Mouse (Mus musculus) kidney, adult 2 months (tissue): Measurements from ENCODE around the gene Tank.

Experiments
- CTCF ChIP-seq: fragments of 200-500 bp; conservative IDR thresholded peaks from 2 replicates; pipeline ENCODE4 v1.5.1; 2011; ENCODE audit warnings: low read depth, mild to moderate bottlenecking, control low read depth, low read length, moderate library complexity, mixed read lengths; ENCODE audit not compliant: insufficient read depth, insufficient read length
- POLR2A ChIP-seq: fragments of 200-500 bp; IDR thresholded peaks from one replicate; pipeline ENCODE4 v1.6.1; 2011; ENCODE audit warnings: low read depth, low read length, control low read depth

GRCm38 (mm10) chr2:61539378-61539777, 39.0 kb upstream of the Tank start:
- TF ChIP-seq CTCF (no peak), POLR2A (no peak)
